ENCODE assay signal across 8 mouse cellular contexts in genomic region chr3:52400284-52401161, GRCm38 (mm10).
DNase-seq lines count a peak whose midpoint lies in the region; ATAC-seq and TF ChIP-seq lines count a peak whose summit lies in the region.

No protein-coding gene starts in this region.

- ATAC-seq in neural tube, embryonic 11.5 days (ENCODE audit: insufficient read depth, low FRiP score, low TSS enrichment), result no peak
- 0 out of 2 replicates have a peak, but pooled peaks have one; percentile 8 for ATAC-seq in forebrain, embryonic 14.5 days

- WGBS in neural tube, embryonic 11.5 days, result 9% methylated on average over 19 of the region's 19 CpGs
- 13% methylated on average over 18 of the region's 19 CpGs for WGBS in forebrain, embryonic 14.5 days
- WGBS in olfactory bulb, adult 2 months, result 50% methylated on average over 19 of the region's 19 CpGs

- DNase-seq in neural tube, embryonic 11.5 days (ENCODE audit: low spot score), result peak; percentile 41
- DNase-seq in neural tube, embryonic 10.5 days (ENCODE audit: extremely low spot score, low spot score), result no peak
- DNase-seq in forebrain, embryonic 14.5 days (ENCODE audit: low spot score), result no peak
- DNase-seq in kidney, postnatal 25 days, result peak; percentile 19 to 51
- DNase-seq in right cerebral cortex, postnatal 4 days, result no peak
- no peak for DNase-seq in left cerebral cortex, adult 8-10 months (ENCODE audit: low spot score in 2 of 2)
- DNase-seq in urinary bladder, adult 2 months (ENCODE audit: low spot score), result no peak

- peak overlapping the region; percentile 54 for H3K4me2 ChIP-seq in neural tube, embryonic 11.5 days (ENCODE audit: low read depth)
- peak overlapping the region; percentile 69 for H3K4me2 ChIP-seq in forebrain, embryonic 14.5 days (ENCODE audit: low read length)

- H3K9ac ChIP-seq in neural tube, embryonic 11.5 days (ENCODE audit: low read length), result peak overlapping the region; percentile 2
- H3K9ac ChIP-seq in forebrain, embryonic 14.5 days (ENCODE audit: low read length), result peak overlapping the region; percentile 49; the same call in 1 of the 2 replicates

- H3K27me3 ChIP-seq in neural tube, embryonic 11.5 days (ENCODE audit: control insufficient read depth, insufficient read depth, low read length), result peaks cover 5% of the 10 kb centered on the region; the same call in 1 of the 2 replicates
- peaks cover 3% of the 10 kb centered on the region; the same call in 1 of the 2 replicates for H3K27me3 ChIP-seq in forebrain, embryonic 14.5 days (replicated peaks; ENCODE audit: control insufficient read depth, insufficient read depth, low read length)

- no peak for TF ChIP-seq POLR2A in olfactory bulb, adult 2 months (IDR thresholded peaks at IDR 0.05; ENCODE audit: insufficient read depth, low read depth, low read length)

- no peak for TF ChIP-seq CTCF in olfactory bulb, adult 2 months (IDR thresholded peaks at IDR 0.05; ENCODE audit: insufficient read depth, low read depth, low read length)

- no peak overlapping the region for H3K4me3 ChIP-seq in neural tube, embryonic 11.5 days (ENCODE audit: low read depth, low read length)
- peak overlapping the region; percentile 18 for H3K4me3 ChIP-seq in forebrain, embryonic 14.5 days (ENCODE audit: low read depth, low read length)
- no peak overlapping the region for H3K4me3 ChIP-seq in olfactory bulb, adult 2 months (ENCODE audit: insufficient read depth, low read depth, low read length)

- H3K27ac ChIP-seq in neural tube, embryonic 11.5 days (ENCODE audit: low read depth, low read length), result no peak overlapping the region
- H3K27ac ChIP-seq in forebrain, embryonic 14.5 days (ENCODE audit: low read depth, low read length), result no peak overlapping the region; the same call in 1 of the 2 replicates
- 0 out of 2 replicates have a peak overlapping the region, but pooled peaks have one; percentile 58 for H3K27ac ChIP-seq in olfactory bulb, adult 2 months (ENCODE audit: insufficient read depth, low read depth, low read length)

- peaks cover 13% of the 10 kb centered on the region for H3K4me1 ChIP-seq in neural tube, embryonic 11.5 days (ENCODE audit: control insufficient read depth, insufficient read depth, low read length)
- H3K4me1 ChIP-seq in forebrain, embryonic 14.5 days (ENCODE audit: control insufficient read depth, insufficient read depth, low read length), result peaks cover 10% of the 10 kb centered on the region; the same call in 1 of the 2 replicates
- H3K4me1 ChIP-seq in olfactory bulb, adult 2 months (ENCODE audit: control insufficient read depth, insufficient read depth, low read length), result peaks cover 8% of the 10 kb centered on the region

- H3K36me3 ChIP-seq in neural tube, embryonic 11.5 days (ENCODE audit: control insufficient read depth, insufficient read depth, low read length), result no peaks in the 10 kb centered on the region
- H3K36me3 ChIP-seq in forebrain, embryonic 14.5 days (ENCODE audit: control insufficient read depth, insufficient read depth, low read length), result no peaks in the 10 kb centered on the region

- no peaks in the 10 kb centered on the region for H3K9me3 ChIP-seq in neural tube, embryonic 11.5 days (ENCODE audit: control insufficient read depth, low read length)
- 0 out of 2 replicates have a peak, but pooled peaks cover 2% of the 10 kb centered on the region for H3K9me3 ChIP-seq in forebrain, embryonic 14.5 days (replicated peaks; ENCODE audit: control insufficient read depth, low read length)

Comparison
In these comparisons a context has a peak if more than half of its experiments do, and no peak if none do; other contexts are left out.
1. DNase-seq: peak in neural tube, embryonic 11.5 days (single experiment) and kidney, postnatal 25 days (2 of 2); none in neural tube, embryonic 10.5 days (single experiment), forebrain, embryonic 14.5 days (single experiment), right cerebral cortex, postnatal 4 days (single experiment), left cerebral cortex, adult 8-10 months (0 of 2) and urinary bladder, adult 2 months (single experiment).